Mouse (Mus musculus) C2C12 (cell line): ENCODE results near the gene Rab14. TPM values are rescaled to one million over a fixed set of nuclear protein-coding genes. Genes with fewer than 3 reads are reported as not detected.

Experiments
- H3K27me3 ChIP-seq: one replicate; pipeline ENCODE4 v1.6.1; 2011; ENCODE audit not compliant: control insufficient read depth, insufficient read depth, insufficient read length
- H3K36me3 ChIP-seq: one replicate; pipeline ENCODE4 v1.6.1; 2011; ENCODE audit not compliant: control insufficient read depth, insufficient read depth
- H3K4me3 ChIP-seq: one replicate; pipeline ENCODE4 v1.5.1; 2011; ENCODE audit warnings: mild to moderate bottlenecking, control low read depth; ENCODE audit not compliant: poor library complexity, insufficient read depth, severe bottlenecking
- H3K79me2 ChIP-seq: one replicate; pipeline ENCODE4 v1.6.1; 2011; ENCODE audit not compliant: control insufficient read depth, insufficient read depth
- H3K79me3 ChIP-seq: one replicate; pipeline ENCODE4 v1.6.1; 2011; ENCODE audit warnings: low read depth, control low read depth
- H3ac ChIP-seq: one replicate; pipeline ENCODE3; 2011; ENCODE audit warnings: low read depth; ENCODE audit not compliant: control insufficient read depth, insufficient read length
- CEBPB ChIP-seq: IDR thresholded peaks from one replicate; pipeline ENCODE4 v1.6.1; 2011; ENCODE audit warnings: low read depth, mild to moderate bottlenecking, control low read depth, moderate library complexity
- CTCF ChIP-seq: IDR thresholded peaks from one replicate; pipeline ENCODE4 v1.5.1; 2011; ENCODE audit not compliant: control insufficient read depth, insufficient read depth, insufficient read length
- FOSL1 ChIP-seq: IDR thresholded peaks from one replicate; pipeline ENCODE4 v1.8.0; 2011; ENCODE audit warnings: mild to moderate bottlenecking, low read length; ENCODE audit not compliant: poor library complexity, insufficient read depth, severe bottlenecking
- MAX ChIP-seq: IDR thresholded peaks from one replicate; pipeline ENCODE4 v1.6.1; 2011; ENCODE audit warnings: mild to moderate bottlenecking, control low read depth
- MYOD1 ChIP-seq: IDR thresholded peaks from one replicate; pipeline ENCODE4 v1.6.1; 2011; ENCODE audit warnings: low read depth; ENCODE audit not compliant: control insufficient read depth, insufficient read length
- MYOG ChIP-seq: IDR thresholded peaks from one replicate; pipeline ENCODE4 v1.6.1; 2011; ENCODE audit not compliant: control insufficient read depth, insufficient read length; ENCODE audit errors: extremely low read depth
- USF1 ChIP-seq: IDR thresholded peaks from one replicate; pipeline ENCODE4 v1.6.1; 2011; ENCODE audit warnings: low read depth, mild to moderate bottlenecking, control low read depth, moderate library complexity
- polyA plus RNA-seq: library from polyadenylated mRNA; unstranded; fragments of >200 nt; fragmentation: generic; extraction: Trizol; gene quantifications from one replicate; pipeline ENCODE4 v1.2.1, GENCODE M21; 2012; ENCODE audit warnings: missing spikeins

The Rab14 gene
- polyA plus RNA-seq, 1 experiment = 47.9 TPM

GRCm38 (mm10) chr2:35138576-35138975, 62.3 kb downstream of the Rab14 start:
- TF ChIP-seq USF1 (no peak), MAX (no peak), CEBPB (no peak)
- Histone ChIP-seq H3K36me3 (peaks cover 64% of the 10 kb centered on the region), H3ac (no peak overlapping the region), H3K4me3 (no peak overlapping the region), H3K79me2 (peaks cover 4% of the 10 kb centered on the region), H3K27me3 (no peaks in the 10 kb centered on the region), H3K79me3 (peaks cover 3% of the 10 kb centered on the region)

- no peak for TF ChIP-seq CEBPB
- TF ChIP-seq FOSL1 = no peak
- TF ChIP-seq MYOD1 = no peak
- no peak for TF ChIP-seq MAX
- no peak for TF ChIP-seq CTCF
- TF ChIP-seq MYOG = no peak
- TF ChIP-seq USF1 = no peak
- peaks cover 3% of the 10 kb centered on the region for H3K79me3 ChIP-seq
- peaks cover 28% of the 10 kb centered on the region for H3K36me3 ChIP-seq
- H3K4me3 ChIP-seq = no peak overlapping the region
- H3K79me2 ChIP-seq = peaks cover 10% of the 10 kb centered on the region
- no peak overlapping the region for H3ac ChIP-seq
- H3K27me3 ChIP-seq = no peaks in the 10 kb centered on the region
Observed at GRCm38 (mm10) chr2:35133891-35134290, 67.0 kb downstream of the Rab14 start.

DNA sequence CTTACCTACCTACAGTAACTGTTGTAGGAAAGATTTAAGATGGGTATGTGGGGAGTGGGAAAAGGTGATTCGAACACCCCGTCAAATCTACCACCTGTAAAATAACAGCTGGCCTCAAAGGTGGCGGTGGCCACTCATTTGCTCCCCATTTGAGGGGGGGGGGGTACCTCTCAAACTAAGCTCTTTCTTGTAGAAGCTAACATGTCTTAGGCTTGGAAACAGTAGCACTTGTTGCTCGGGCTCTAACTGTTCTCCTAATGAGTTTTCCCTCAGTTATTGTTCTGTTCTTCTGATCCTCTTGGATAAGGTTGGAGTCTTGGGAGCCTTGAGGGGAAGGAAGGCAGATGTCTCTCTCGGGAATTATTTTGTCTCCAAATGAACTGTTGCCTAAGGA, 68.3 kb downstream of the Rab14 start:
- no peak for TF ChIP-seq MAX
- TF ChIP-seq CEBPB = no peak
- no peak for TF ChIP-seq MYOG
- TF ChIP-seq USF1 = no peak
- no peak for TF ChIP-seq CTCF
- no peak for TF ChIP-seq FOSL1
- TF ChIP-seq MYOD1 = no peak
- H3ac ChIP-seq = peak overlapping the region; percentile 75
- peak overlapping the region; percentile 39 for H3K4me3 ChIP-seq

GRCm38 (mm10) chr2:35131991-35132661, 68.8 kb downstream of the Rab14 start:
- peak overlapping the region; percentile 75 for H3ac ChIP-seq
- no peak for TF ChIP-seq CTCF
- TF ChIP-seq USF1 = peak; percentile 16
- TF ChIP-seq CEBPB = no peak
- peak; percentile 90 for TF ChIP-seq MAX
- TF ChIP-seq FOSL1 = no peak
- peak overlapping the region; percentile 39 for H3K4me3 ChIP-seq
- peaks cover 11% of the 10 kb centered on the region for H3K36me3 ChIP-seq
- peaks cover 10% of the 10 kb centered on the region for H3K79me2 ChIP-seq
- H3K27me3 ChIP-seq = no peaks in the 10 kb centered on the region
- peaks cover 3% of the 10 kb centered on the region for H3K79me3 ChIP-seq

More for the DNA sequence above, 68.3 kb downstream of the Rab14 start:
- no peaks in the 10 kb centered on the region for H3K27me3 ChIP-seq
- H3K36me3 ChIP-seq = peaks cover 16% of the 10 kb centered on the region
- peaks cover 3% of the 10 kb centered on the region for H3K79me3 ChIP-seq
- peaks cover 10% of the 10 kb centered on the region for H3K79me2 ChIP-seq

DNA sequence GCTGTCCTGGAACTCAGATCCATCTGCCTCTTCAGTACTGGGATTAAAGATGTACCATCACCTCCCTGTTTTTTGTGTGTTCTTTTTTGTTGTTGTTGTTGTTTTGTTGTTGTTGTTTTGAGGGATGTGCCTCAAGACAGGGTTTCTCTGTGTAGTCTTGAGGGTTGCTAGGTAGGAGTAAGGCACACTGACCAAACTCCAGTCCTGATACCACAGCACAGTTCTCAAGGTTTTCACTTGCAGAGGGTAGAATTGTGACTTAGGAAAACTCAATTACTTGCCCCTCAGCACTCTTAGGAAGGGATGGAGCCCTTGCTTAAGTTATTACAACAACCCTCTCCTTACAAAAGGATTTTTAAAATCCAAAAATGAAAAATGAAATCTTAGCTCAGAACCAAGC, 69.4 kb downstream of the Rab14 start:
- no peak overlapping the region for H3K4me3 ChIP-seq
- no peaks in the 10 kb centered on the region for H3K27me3 ChIP-seq
- peaks cover 8% of the 10 kb centered on the region for H3K36me3 ChIP-seq
- no peak overlapping the region for H3ac ChIP-seq
- TF ChIP-seq CEBPB = no peak
- no peak for TF ChIP-seq CTCF
- no peak for TF ChIP-seq USF1
- no peak for TF ChIP-seq FOSL1
- TF ChIP-seq MYOD1 = no peak
- no peak for TF ChIP-seq MAX
- TF ChIP-seq MYOG = no peak
- H3K79me3 ChIP-seq = peaks cover 3% of the 10 kb centered on the region
- peaks cover 10% of the 10 kb centered on the region for H3K79me2 ChIP-seq

Other genes starting within 250 kb of the Rab14 start
- gene Traf1, start 239.3 kb downstream of the Rab14 start, polyA plus RNA-seq = 1.8 TPM
- gene Hc, start 139.7 kb downstream of the Rab14 start, polyA plus RNA-seq = under 0.01 TPM
- gene AI182371, start 99.6 kb downstream of the Rab14 start, polyA plus RNA-seq = not detected
- gene Cntrl, start 91.6 kb downstream of the Rab14 start, polyA plus RNA-seq = 4.0 TPM
- 166 TPM for gene Gsn, start 55.3 kb upstream of the Rab14 start, polyA plus RNA-seq
- 87.9 TPM for gene Stom, start 135.9 kb upstream of the Rab14 start, polyA plus RNA-seq
- gene 4930568D16Rik, start 166.6 kb upstream of the Rab14 start, polyA plus RNA-seq = not detected
- not detected for gene 4930402F06Rik, start 196.1 kb upstream of the Rab14 start, polyA plus RNA-seq